Mouse (Mus musculus): ENCODE data around the gene Myf5.

DNA sequence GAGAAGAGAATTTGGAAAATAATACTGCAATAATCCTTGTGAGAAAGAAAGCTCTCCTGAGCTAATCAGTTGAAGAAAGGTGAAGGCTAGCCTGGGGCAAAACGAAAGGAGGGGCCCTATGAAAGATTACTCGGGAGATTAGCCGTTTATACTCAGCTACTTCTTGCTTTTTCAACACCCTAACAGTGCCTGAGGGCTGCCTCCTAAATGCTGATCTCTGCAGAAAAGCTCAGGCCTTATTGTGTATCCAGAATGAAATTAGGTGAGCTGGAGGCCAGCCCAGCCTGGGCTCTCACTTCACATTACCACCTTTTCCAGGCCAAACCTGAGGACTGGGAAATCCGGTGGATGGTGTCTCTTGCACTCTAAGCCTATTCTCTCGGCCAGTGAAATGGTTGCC lies 49.0 kb downstream of the Myf5 start:
- TF ChIP-seq EP300 (IDR thresholded peaks at IDR 0.05; ENCODE audit: low read depth) (no peak), CTCF (IDR thresholded peaks at IDR 0.05; ENCODE audit: low read depth) (no peak)

Data from liver, embryonic 14.5 days (tissue).